Mouse (Mus musculus) liver, postnatal 0 days (tissue): ENCODE measurements at regions not wholly inside any gene's neighbourhood (a gene's known extent, or its start where the extent isn't known, plus 50 kb on each side); places are given as distances from the start of the nearest gene placed in this dataset.

Source experiments
- ATAC-seq: fragments of 200-750 bp; cut with Nextera tagmentation; 2 replicates; pipeline ENCODE4 v1.8.0; 2017; ENCODE audit warnings: mild to moderate bottlenecking, moderate library complexity
- DNase-seq: peaks from one replicate; pipeline ENCODE4 v3.0.0-alpha.2; 2016
- H3K27ac ChIP-seq: fragments of 300-500 bp; sonication (generic); 2 replicates; pipeline ENCODE4 v1.5.1; 2014; ENCODE audit warnings: antibody characterized with exemption, moderate library complexity, mild to moderate bottlenecking, low read depth
- H3K27me3 ChIP-seq: fragments of 300-500 bp; sonication (generic); 2 replicates; pipeline ENCODE4 v1.6.1; 2014; ENCODE audit warnings: low read length, control low read depth, mixed read lengths; ENCODE audit not compliant: insufficient read depth
- H3K36me3 ChIP-seq: fragments of 300-500 bp; sonication (generic); replicated peaks from 2 replicates; pipeline ENCODE4 v1.6.1; 2014; ENCODE audit warnings: mild to moderate bottlenecking, control low read depth, low read length, moderate library complexity, mixed read lengths; ENCODE audit not compliant: insufficient read depth
- H3K4me1 ChIP-seq: fragments of 300-500 bp; sonication (generic); 2 replicates; pipeline ENCODE4 v1.6.1; 2014; ENCODE audit warnings: antibody characterized with exemption, mild to moderate bottlenecking, control low read depth; ENCODE audit not compliant: insufficient read depth
- H3K4me2 ChIP-seq: fragments of 300-500 bp; sonication (generic); 2 replicates; pipeline ENCODE4 v1.6.1; 2014; ENCODE audit warnings: low read depth, mild to moderate bottlenecking, low read length, moderate library complexity, mixed read lengths
- H3K4me3 ChIP-seq: fragments of 300-500 bp; sonication (generic); 2 replicates; pipeline ENCODE4 v1.5.1; 2014; ENCODE audit warnings: low read depth, low read length
- H3K9ac ChIP-seq: fragments of 300-500 bp; sonication (generic); replicated peaks from 2 replicates; pipeline ENCODE4 v1.6.1; 2014; ENCODE audit warnings: mild to moderate bottlenecking, moderate library complexity
- H3K9me3 ChIP-seq: fragments of 300-500 bp; sonication (generic); 2 replicates; pipeline ENCODE4 v1.6.1; 2016; ENCODE audit warnings: mild to moderate bottlenecking, control low read depth, low read length, mixed read lengths
- CTCF ChIP-seq: sonication (generic); IDR thresholded peaks from 2 replicates; pipeline ENCODE4 v1.5.1; 2016; ENCODE audit warnings: antibody characterized with exemption, low read depth
- EP300 ChIP-seq: IDR thresholded peaks from 2 replicates; pipeline ENCODE4 v1.6.1; 2016; ENCODE audit warnings: antibody characterized with exemption, low read depth, mild to moderate bottlenecking
- WGBS: fragments of 180-500 bp; shearing (Covaris S2); extraction: QIAGEN DNeasy Blood & Tissue Kit; methylation state at CpG from one replicate; pipeline ENCODE4 v1.1.7; 2014; ENCODE audit not compliant: insufficient replicate concordance; 5-methylcytosine and 5-hydroxymethylcytosine counted together

DNA sequence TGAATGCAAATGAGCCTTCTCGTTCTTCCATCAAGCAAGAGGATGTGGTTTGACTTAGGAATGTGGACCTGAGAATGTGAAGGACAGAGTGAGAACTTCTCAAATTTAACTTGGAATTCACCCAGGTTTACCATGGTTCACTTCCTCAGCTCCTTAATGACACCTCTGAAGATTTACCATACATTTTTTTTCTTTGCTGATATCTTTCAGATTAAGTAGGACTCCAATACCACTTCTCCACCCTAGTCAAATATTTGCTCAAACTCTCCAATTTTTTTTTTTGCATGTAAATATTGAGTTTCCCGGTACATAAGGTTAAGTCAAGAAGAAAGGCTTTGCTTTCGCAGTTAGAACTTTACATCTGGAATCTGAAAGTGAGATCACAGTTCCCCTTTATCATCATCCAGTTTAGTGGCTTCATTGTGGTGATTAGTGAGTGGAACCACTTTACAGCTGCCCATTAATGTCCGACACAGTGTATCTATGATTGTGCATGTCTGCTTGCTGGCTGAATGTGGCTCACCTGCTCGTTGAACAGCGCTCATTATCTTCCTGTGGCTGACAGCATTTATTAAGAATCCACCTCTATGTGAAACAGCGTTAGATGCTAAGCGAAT, 446.0 kb upstream of the Adam34 start:
- H3K4me3 ChIP-seq = no peak overlapping the region
- no peak overlapping the region for H3K27ac ChIP-seq
- 66% methylated on average over 8 of the region's 8 CpGs for WGBS
- no peaks in the 10 kb centered on the region for H3K27me3 ChIP-seq
- H3K9me3 ChIP-seq = no peaks in the 10 kb centered on the region
- TF ChIP-seq CTCF (no peak), EP300 (no peak)
- DNase-seq = no peak
- no peaks in the 10 kb centered on the region for H3K4me1 ChIP-seq
- H3K9ac ChIP-seq = no peak overlapping the region
- no peak for ATAC-seq
- no peak overlapping the region for H3K4me2 ChIP-seq
- H3K36me3 ChIP-seq = no peaks in the 10 kb centered on the region

- no peak for TF ChIP-seq EP300
- no peak for TF ChIP-seq CTCF
These were observed 455.3 kb upstream of the Adam34 start for GRCm38 (mm10) chr8:44165115-44165514.

GRCm38 (mm10) chr8:44177016-44177415, 467.2 kb upstream of the Adam34 start:
- no peaks in the 10 kb centered on the region for H3K36me3 ChIP-seq
- H3K9me3 ChIP-seq = no peaks in the 10 kb centered on the region
- TF ChIP-seq CTCF (no peak), EP300 (no peak)
- no peak overlapping the region for H3K4me2 ChIP-seq
- ATAC-seq (no peak), DNase-seq (no peak)
- no peaks in the 10 kb centered on the region for H3K4me1 ChIP-seq
- H3K27me3 ChIP-seq = no peaks in the 10 kb centered on the region
- no peak overlapping the region for H3K4me3 ChIP-seq
- no peak overlapping the region for H3K9ac ChIP-seq
- H3K27ac ChIP-seq = no peak overlapping the region
- WGBS = 42% methylated on average over 4 of the region's 4 CpGs

More at GRCm38 (mm10) chr8:44165115-44165514, 455.3 kb upstream of the Adam34 start:
- 53% methylated on average over 6 of the region's 6 CpGs for WGBS
- DNase-seq (no peak), ATAC-seq (no peak)
- Histone ChIP-seq H3K4me1 (no peaks in the 10 kb centered on the region), H3K9me3 (no peaks in the 10 kb centered on the region), H3K4me2 (no peak overlapping the region), H3K9ac (no peak overlapping the region), H3K36me3 (no peaks in the 10 kb centered on the region), H3K27me3 (no peaks in the 10 kb centered on the region), H3K27ac (no peak overlapping the region), H3K4me3 (no peak overlapping the region)

DNA sequence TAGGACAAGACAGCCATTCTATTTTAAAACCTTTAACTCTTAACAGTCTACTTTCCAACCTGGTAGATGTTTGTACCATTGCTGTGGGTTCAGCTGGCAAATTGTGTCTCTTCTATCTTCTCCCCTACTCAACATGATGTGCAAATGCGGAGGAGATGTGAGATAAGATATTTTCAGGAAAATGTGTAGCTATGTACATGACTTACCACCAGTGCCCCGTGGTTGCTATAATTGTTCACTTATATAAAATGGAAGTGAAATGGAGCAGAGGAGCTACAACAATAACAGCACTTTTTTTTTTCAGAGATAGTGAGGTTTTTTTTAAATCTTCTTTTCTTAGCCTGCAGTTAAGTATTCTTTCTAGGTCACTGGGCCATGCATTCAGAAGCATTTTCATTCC, 492.4 kb upstream of the Adam34 start:
- no peaks in the 10 kb centered on the region for H3K4me1 ChIP-seq
- no peak for DNase-seq
- TF ChIP-seq CTCF = no peak
- no peak for TF ChIP-seq EP300
- no peak overlapping the region for H3K4me2 ChIP-seq
- WGBS = 68% methylated on average over 2 of the region's 2 CpGs
- no peaks in the 10 kb centered on the region for H3K27me3 ChIP-seq
- H3K27ac ChIP-seq = no peak overlapping the region
- no peaks in the 10 kb centered on the region for H3K9me3 ChIP-seq
- no peak overlapping the region for H3K9ac ChIP-seq
- H3K4me3 ChIP-seq = no peak overlapping the region
- H3K36me3 ChIP-seq = no peaks in the 10 kb centered on the region
- no peak for ATAC-seq

DNA sequence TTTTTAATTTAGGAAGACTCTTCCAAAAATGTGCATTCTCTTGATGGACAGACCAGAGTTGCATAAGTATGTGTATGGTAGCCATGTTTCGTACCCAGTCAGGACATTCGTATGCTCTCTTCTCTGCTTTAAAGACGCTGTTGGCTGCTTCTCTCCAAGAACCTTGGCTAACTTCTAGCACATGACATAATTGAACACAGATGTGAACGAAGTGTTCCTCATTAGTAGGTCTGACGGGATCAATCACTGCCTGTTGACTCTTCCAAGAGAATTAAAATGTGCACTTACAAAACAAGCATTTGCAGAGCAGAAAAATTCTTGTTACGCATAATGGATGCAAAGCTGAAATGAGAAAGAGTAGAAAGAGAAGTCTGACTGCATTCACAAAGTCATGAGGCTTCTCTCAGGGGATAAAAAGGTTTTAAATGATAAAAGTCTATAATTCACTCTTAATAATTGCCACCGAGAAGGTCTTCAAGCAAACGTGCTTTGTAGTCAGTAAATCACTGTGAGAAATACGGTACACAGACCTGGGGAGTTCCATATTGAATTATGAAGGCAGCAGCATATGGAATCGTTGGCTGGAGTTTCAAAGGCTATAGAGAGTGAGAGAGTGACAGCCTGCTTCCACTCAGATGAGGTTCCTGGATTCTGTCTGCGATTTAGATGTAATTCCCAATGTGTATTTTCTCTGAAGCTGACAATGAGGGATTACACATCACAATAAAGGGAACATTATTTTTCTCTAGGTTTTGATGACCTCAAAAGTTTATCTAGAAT, 496.7 kb upstream of the Adam34 start:
- WGBS = 73% methylated on average over 11 of the region's 11 CpGs

GRCm38 (mm10) chr8:44222346-44222745, 512.5 kb upstream of the Adam34 start:
- no peak overlapping the region for H3K4me2 ChIP-seq
- DNase-seq (no peak), ATAC-seq (no peak)
- H3K4me1 ChIP-seq = no peaks in the 10 kb centered on the region
- no peaks in the 10 kb centered on the region for H3K36me3 ChIP-seq
- H3K27ac ChIP-seq = no peak overlapping the region
- H3K9me3 ChIP-seq = no peaks in the 10 kb centered on the region
- 81% methylated on average over 1 of the region's 1 CpGs for WGBS
- H3K4me3 ChIP-seq = no peak overlapping the region
- no peaks in the 10 kb centered on the region for H3K27me3 ChIP-seq
- no peak for TF ChIP-seq EP300
- no peak for TF ChIP-seq CTCF
- no peak overlapping the region for H3K9ac ChIP-seq

More for the DNA sequence above, 496.7 kb upstream of the Adam34 start:
- TF ChIP-seq EP300 (no peak), CTCF (no peak)
- Histone ChIP-seq H3K4me3 (no peak overlapping the region), H3K9ac (no peak overlapping the region), H3K36me3 (no peaks in the 10 kb centered on the region), H3K27me3 (no peaks in the 10 kb centered on the region), H3K4me2 (no peak overlapping the region), H3K27ac (no peak overlapping the region), H3K4me1 (no peaks in the 10 kb centered on the region), H3K9me3 (no peaks in the 10 kb centered on the region)
- ATAC-seq (no peak), DNase-seq (no peak)
